Mouse (Mus musculus): ENCODE results near the gene Tet2. TPM values are rescaled to one million over a fixed set of nuclear protein-coding genes. Genes with fewer than 3 reads are reported as not detected.
A peak's percentile ranks its signal among the peaks of the same experiment; 100 is the strongest.
"Not testable (repeated sequence)": the region's sequence is repeated elsewhere in the genome, so short reads cannot be mapped to it uniquely, and the experiment has no call there.

The Tet2 gene
- polyA plus RNA-seq, 1 experiment = 1.8 TPM

GRCm38 (mm10) chr3:133549385-133550170 is 4.6 kb upstream of the Tet2 start:
- Histone ChIP-seq H3K36me3 (replicated peaks; ENCODE audit: low read length) (no peaks in the 10 kb centered on the region), H3K4me1 (peaks cover 23% of the 10 kb centered on the region), H3K4me3 (replicated peaks) (no peak overlapping the region), H3K9me3 (no peaks in the 10 kb centered on the region), H3K27me3 (replicated peaks) (no peaks in the 10 kb centered on the region)
- TF ChIP-seq FLI1 (IDR thresholded peaks at IDR 0.05; ENCODE audit: low read length) (no peak), GATA1 (IDR thresholded peaks at IDR 0.05; ENCODE audit: borderline replicate concordance, low read length) (no peak)

GRCm38 (mm10) chr3:133548613-133549012 is 3.7 kb upstream of the Tet2 start:
- H3K4me1 ChIP-seq = peaks cover 23% of the 10 kb centered on the region
- H3K27me3 ChIP-seq (replicated peaks) = no peaks in the 10 kb centered on the region
- no peaks in the 10 kb centered on the region for H3K9me3 ChIP-seq
- H3K36me3 ChIP-seq (replicated peaks; ENCODE audit: low read length) = no peaks in the 10 kb centered on the region
- TF ChIP-seq FLI1 (IDR thresholded peaks at IDR 0.05; ENCODE audit: low read length) = no peak
- TF ChIP-seq GATA1 (IDR thresholded peaks at IDR 0.05; ENCODE audit: borderline replicate concordance, low read length) = no peak
- H3K4me3 ChIP-seq (replicated peaks) = no peak overlapping the region

GRCm38 (mm10) chr3:133546790-133547189 is 1.9 kb upstream of the Tet2 start:
- peaks cover 30% of the 10 kb centered on the region for H3K4me1 ChIP-seq
- H3K9me3 ChIP-seq = no peaks in the 10 kb centered on the region
- TF ChIP-seq GATA1 (IDR thresholded peaks at IDR 0.05; ENCODE audit: borderline replicate concordance, low read length) (no peak), FLI1 (IDR thresholded peaks at IDR 0.05; ENCODE audit: low read length) (no peak)
- no peaks in the 10 kb centered on the region for H3K36me3 ChIP-seq (replicated peaks; ENCODE audit: low read length)
- no peak overlapping the region for H3K4me3 ChIP-seq (replicated peaks)
- no peaks in the 10 kb centered on the region for H3K27me3 ChIP-seq (replicated peaks)

- peak overlapping the region; percentile 98 for H3K4me3 ChIP-seq (replicated peaks)
- TF ChIP-seq FLI1 (IDR thresholded peaks at IDR 0.05; ENCODE audit: low read length) (no peak), GATA1 (IDR thresholded peaks at IDR 0.05; ENCODE audit: borderline replicate concordance, low read length) (no peak)
Measured at GRCm38 (mm10) chr3:133545304-133545666, 346 bp upstream of the Tet2 start.

GRCm38 (mm10) chr3:133544131-133544550 is 798 bp downstream of the Tet2 start:
- Histone ChIP-seq H3K4me1 (peaks cover 41% of the 10 kb centered on the region), H3K36me3 (replicated peaks; ENCODE audit: low read length) (peaks cover 6% of the 10 kb centered on the region)
- TF ChIP-seq FLI1 (IDR thresholded peaks at IDR 0.05; ENCODE audit: low read length) (no peak), GATA1 (IDR thresholded peaks at IDR 0.05; ENCODE audit: borderline replicate concordance, low read length) (no peak)

More at GRCm38 (mm10) chr3:133545304-133545666, 346 bp upstream of the Tet2 start:
- no peaks in the 10 kb centered on the region for H3K9me3 ChIP-seq
- H3K36me3 ChIP-seq (replicated peaks; ENCODE audit: low read length) = no peaks in the 10 kb centered on the region
- no peaks in the 10 kb centered on the region for H3K27me3 ChIP-seq (replicated peaks)
- H3K4me1 ChIP-seq = peaks cover 38% of the 10 kb centered on the region

GRCm38 (mm10) chr3:133543101-133544020 is 1.6 kb downstream of the Tet2 start:
- peaks cover 41% of the 10 kb centered on the region for H3K4me1 ChIP-seq
- TF ChIP-seq FLI1 (IDR thresholded peaks at IDR 0.05; ENCODE audit: low read length) (no peak), GATA1 (IDR thresholded peaks at IDR 0.05; ENCODE audit: borderline replicate concordance, low read length) (no peak)

More at GRCm38 (mm10) chr3:133544131-133544550, 798 bp downstream of the Tet2 start:
- Histone ChIP-seq H3K4me3 (replicated peaks) (peak overlapping the region; percentile 98), H3K27me3 (replicated peaks) (no peaks in the 10 kb centered on the region), H3K9me3 (no peaks in the 10 kb centered on the region)

GRCm38 (mm10) chr3:133542084-133542483 is 2.9 kb downstream of the Tet2 start:
- H3K36me3 ChIP-seq (replicated peaks; ENCODE audit: low read length) = peaks cover 23% of the 10 kb centered on the region
- no peak overlapping the region for H3K4me3 ChIP-seq (replicated peaks)
- H3K9me3 ChIP-seq = no peaks in the 10 kb centered on the region
- H3K27me3 ChIP-seq (replicated peaks) = no peaks in the 10 kb centered on the region
- no peak for TF ChIP-seq GATA1 (IDR thresholded peaks at IDR 0.05; ENCODE audit: borderline replicate concordance, low read length)
- TF ChIP-seq FLI1 (IDR thresholded peaks at IDR 0.05; ENCODE audit: low read length) = no peak
- H3K4me1 ChIP-seq = peaks cover 41% of the 10 kb centered on the region

More at GRCm38 (mm10) chr3:133543101-133544020, 1.6 kb downstream of the Tet2 start:
- Histone ChIP-seq H3K27me3 (replicated peaks) (no peaks in the 10 kb centered on the region), H3K4me3 (replicated peaks) (peak overlapping the region; percentile 98), H3K9me3 (no peaks in the 10 kb centered on the region), H3K36me3 (replicated peaks; ENCODE audit: low read length) (peaks cover 11% of the 10 kb centered on the region)

GRCm38 (mm10) chr3:133541000-133541399 is 3.9 kb downstream of the Tet2 start:
- no peaks in the 10 kb centered on the region for H3K27me3 ChIP-seq (replicated peaks)
- peak overlapping the region; percentile 38 for H3K4me3 ChIP-seq (replicated peaks)
- H3K9me3 ChIP-seq = no peaks in the 10 kb centered on the region
- peaks cover 32% of the 10 kb centered on the region for H3K36me3 ChIP-seq (replicated peaks; ENCODE audit: low read length)
- peaks cover 37% of the 10 kb centered on the region for H3K4me1 ChIP-seq
- TF ChIP-seq FLI1 (IDR thresholded peaks at IDR 0.05; ENCODE audit: low read length) (no peak), GATA1 (IDR thresholded peaks at IDR 0.05; ENCODE audit: borderline replicate concordance, low read length) (no peak)

- no peaks in the 10 kb centered on the region for H3K27me3 ChIP-seq (replicated peaks)
- H3K36me3 ChIP-seq (replicated peaks; ENCODE audit: low read length) = peaks cover 38% of the 10 kb centered on the region
- TF ChIP-seq GATA1 (IDR thresholded peaks at IDR 0.05; ENCODE audit: borderline replicate concordance, low read length) (no peak), FLI1 (IDR thresholded peaks at IDR 0.05; ENCODE audit: low read length) (no peak)
- peaks cover 36% of the 10 kb centered on the region for H3K4me1 ChIP-seq
- H3K9me3 ChIP-seq = no peaks in the 10 kb centered on the region
- H3K4me3 ChIP-seq (replicated peaks) = peak overlapping the region; percentile 67
Measured at GRCm38 (mm10) chr3:133539991-133540390, 4.9 kb downstream of the Tet2 start.

- H3K27me3 ChIP-seq (replicated peaks); H3K4me3 ChIP-seq (replicated peaks); H3K9me3 ChIP-seq: not testable (repeated sequence)
- Histone ChIP-seq H3K4me1 (peaks cover 33% of the 10 kb centered on the region), H3K36me3 (replicated peaks; ENCODE audit: low read length) (peaks cover 45% of the 10 kb centered on the region)
Measured at GRCm38 (mm10) chr3:133538499-133538898, 6.4 kb downstream of the Tet2 start.

Data from megakaryocyte, embryonic 14.5 days (primary cell).